Mouse (Mus musculus) forebrain, embryonic 15.5 days (tissue): ENCODE data around the gene Gemin7. TPM values are rescaled to one million over a fixed set of nuclear protein-coding genes. Genes with fewer than 3 reads are reported as not detected.

Source experiments
- ATAC-seq: fragments of 200-750 bp; cut with Nextera tagmentation; replicated peaks from 2 replicates; pipeline ENCODE4 v1.8.0; 2017; ENCODE audit warnings: mild to moderate bottlenecking, moderate TSS enrichment, moderate library complexity
- H3K27ac ChIP-seq: fragments of 300-500 bp; sonication (generic); replicated peaks from 2 replicates; pipeline ENCODE4 v1.5.1; 2015; ENCODE audit warnings: mild to moderate bottlenecking, inconsistent platforms
- H3K27me3 ChIP-seq: fragments of 300-500 bp; sonication (generic); 2 replicates; pipeline ENCODE4 v1.6.1; 2015; ENCODE audit warnings: inconsistent platforms
- H3K36me3 ChIP-seq: fragments of 300-500 bp; sonication (generic); 2 replicates; pipeline ENCODE4 v1.6.1; 2015; ENCODE audit warnings: mild to moderate bottlenecking, inconsistent platforms
- H3K4me1 ChIP-seq: fragments of 300-500 bp; sonication (generic); 2 replicates; pipeline ENCODE4 v1.6.1; 2015; ENCODE audit warnings: inconsistent platforms
- H3K4me2 ChIP-seq: fragments of 300-500 bp; sonication (generic); replicated peaks from 2 replicates; pipeline ENCODE4 v1.6.1; 2015; ENCODE audit warnings: mild to moderate bottlenecking, inconsistent platforms
- H3K4me3 ChIP-seq: fragments of 300-500 bp; sonication (generic); 2 replicates; pipeline ENCODE4 v1.5.1; 2015; ENCODE audit warnings: mild to moderate bottlenecking, inconsistent platforms
- H3K9ac ChIP-seq: fragments of 300-500 bp; sonication (generic); replicated peaks from 2 replicates; pipeline ENCODE4 v1.6.1; 2015; ENCODE audit warnings: mild to moderate bottlenecking, inconsistent platforms
- H3K9me3 ChIP-seq: fragments of 300-500 bp; sonication (generic); 2 replicates; pipeline ENCODE4 v1.6.1; 2016; ENCODE audit warnings: inconsistent platforms
- WGBS: fragments of 180-500 bp; shearing (Covaris S2); methylation state at CpG from one replicate; pipeline ENCODE4 v1.1.7; 2015; ENCODE audit warnings: mixed read lengths; 5-methylcytosine and 5-hydroxymethylcytosine counted together
- polyA plus RNA-seq: library from polyadenylated mRNA; unstranded; fragments of >200 nt; fragmentation: Nextera tagmentation; extraction: Ambion mirVana; gene quantifications from 2 replicates; pipeline ENCODE4 v1.2.1, GENCODE M21; 2015

Gemin7 gene
- polyA plus RNA-seq, 1 experiment from 2014 or later: 124 TPM

DNA sequence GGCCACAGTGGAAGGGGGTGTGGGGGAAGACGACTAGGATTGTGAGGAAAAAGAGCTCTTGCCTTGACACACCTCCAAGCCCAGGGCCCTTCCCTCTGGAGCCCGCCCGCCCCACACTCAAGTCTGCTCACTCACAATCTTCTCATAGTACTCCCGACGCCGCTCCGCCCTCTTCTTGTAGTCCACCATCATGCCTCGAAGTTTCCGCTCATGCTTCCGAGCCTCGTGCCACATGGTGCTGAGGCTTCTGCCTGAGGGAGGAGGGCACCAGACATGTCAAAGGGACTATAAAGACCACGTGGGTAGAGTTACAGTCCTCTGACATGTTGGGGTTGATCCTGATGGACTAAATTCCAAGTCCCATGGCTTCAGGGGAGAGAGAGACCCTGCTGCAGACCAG is 25.7 kb upstream of the Gemin7 start:
- Histone ChIP-seq H3K4me2 (peak overlapping the region; percentile 77), H3K9ac (peak overlapping the region; percentile 93; the same call in 1 of the 2 replicates), H3K36me3 (peaks cover 25% of the 10 kb centered on the region), H3K27ac (no peak overlapping the region), H3K4me3 (peak overlapping the region; percentile 80), H3K27me3 (no peaks in the 10 kb centered on the region), H3K4me1 (peaks cover 35% of the 10 kb centered on the region), H3K9me3 (no peaks in the 10 kb centered on the region)
- WGBS: 86% methylated on average over 12 of the region's 12 CpGs
- no peak for ATAC-seq

DNA sequence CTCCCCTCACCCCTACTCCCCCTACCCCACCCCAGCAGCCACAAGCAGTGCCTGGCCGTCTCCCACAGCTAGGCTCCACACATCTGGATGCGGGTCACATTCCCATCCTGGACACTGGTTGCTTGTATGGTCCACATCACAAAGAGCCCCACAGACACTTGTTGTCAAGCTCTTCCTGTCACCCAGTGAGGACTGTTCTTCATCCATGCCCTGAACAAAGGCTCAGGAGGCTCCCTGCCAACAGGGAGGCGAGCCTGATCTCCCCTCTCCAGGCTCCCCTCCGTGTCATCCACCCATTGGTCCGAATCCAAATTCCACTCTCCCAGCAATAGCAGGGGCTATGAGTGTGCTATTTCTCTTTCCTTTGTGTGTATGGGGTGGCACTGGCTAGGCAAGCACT is 23.2 kb upstream of the Gemin7 start:
- H3K27me3 ChIP-seq: no peaks in the 10 kb centered on the region
- H3K4me3 ChIP-seq: no peak overlapping the region
- peaks cover 35% of the 10 kb centered on the region for H3K4me1 ChIP-seq
- H3K9me3 ChIP-seq: no peaks in the 10 kb centered on the region
- peaks cover 26% of the 10 kb centered on the region for H3K36me3 ChIP-seq
- no peak overlapping the region for H3K27ac ChIP-seq
- ATAC-seq: no peak
- H3K9ac ChIP-seq: no peak overlapping the region
- 51% methylated on average over 5 of the region's 5 CpGs for WGBS
- no peak overlapping the region for H3K4me2 ChIP-seq

DNA sequence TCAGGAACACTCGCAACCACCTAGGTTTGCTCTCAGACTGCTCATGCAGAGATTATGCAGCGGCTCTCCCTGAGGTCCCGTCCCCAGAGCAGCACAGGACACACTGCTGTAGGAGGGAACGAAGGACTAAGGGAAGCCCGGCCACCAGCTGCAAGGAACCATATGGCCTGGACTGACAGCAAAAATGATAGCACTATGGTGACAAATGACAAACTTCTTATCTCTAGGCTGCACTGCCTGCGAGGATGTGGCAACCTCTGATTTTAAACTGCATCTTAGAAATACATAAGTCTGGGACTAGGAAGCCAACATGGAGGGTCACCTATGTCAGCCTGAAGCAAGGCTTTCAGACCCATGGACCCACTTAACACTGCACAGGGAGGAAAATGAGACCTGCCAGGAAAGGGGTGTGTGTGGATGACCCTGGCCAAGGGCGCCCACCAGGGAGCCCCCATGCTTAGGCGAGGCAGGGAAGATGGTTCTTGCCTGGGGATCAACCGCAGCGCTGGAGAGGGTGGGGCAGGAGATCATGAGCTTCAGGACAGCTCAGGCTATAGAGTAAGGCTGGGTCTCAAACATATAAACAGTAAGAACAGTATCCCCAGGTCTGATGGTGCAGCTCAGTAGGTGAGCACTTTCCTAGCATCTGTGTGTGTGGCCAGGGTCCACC is 15.8 kb upstream of the Gemin7 start:
- 91% methylated on average over 10 of the region's 10 CpGs for WGBS
- Histone ChIP-seq H3K36me3 (peaks cover 62% of the 10 kb centered on the region), H3K9ac (no peak overlapping the region), H3K27ac (no peak overlapping the region), H3K4me3 (no peak overlapping the region), H3K9me3 (no peaks in the 10 kb centered on the region), H3K27me3 (no peaks in the 10 kb centered on the region), H3K4me1 (no peaks in the 10 kb centered on the region), H3K4me2 (no peak overlapping the region)
- ATAC-seq: no peak

DNA sequence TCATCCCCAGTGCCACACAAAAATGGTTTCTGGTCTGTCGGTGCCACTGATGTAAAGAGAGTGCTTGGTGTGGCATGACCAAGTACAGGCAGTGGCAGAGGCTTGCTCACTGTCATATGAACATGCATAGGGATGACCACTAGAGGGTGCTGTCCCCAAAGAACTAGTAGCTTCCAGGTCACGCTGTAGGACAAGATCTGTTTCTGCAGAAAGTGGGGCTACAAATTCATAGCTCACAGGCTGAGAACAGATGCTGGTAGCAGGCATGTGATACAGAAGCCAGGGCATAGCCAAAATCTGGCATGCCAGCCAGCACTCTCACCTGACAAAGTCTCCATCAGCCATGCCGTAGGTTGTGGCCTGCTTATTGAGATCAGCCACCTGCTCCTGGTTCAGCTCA is 12.5 kb upstream of the Gemin7 start:
- Histone ChIP-seq H3K27me3 (no peaks in the 10 kb centered on the region), H3K4me2 (no peak overlapping the region), H3K9ac (no peak overlapping the region), H3K4me1 (no peaks in the 10 kb centered on the region), H3K36me3 (peaks cover 85% of the 10 kb centered on the region), H3K9me3 (no peaks in the 10 kb centered on the region), H3K27ac (no peak overlapping the region), H3K4me3 (no peak overlapping the region)
- 58% methylated on average over 3 of the region's 3 CpGs for WGBS
- ATAC-seq: peak; percentile 27; the same call in 1 of the 2 replicates

DNA sequence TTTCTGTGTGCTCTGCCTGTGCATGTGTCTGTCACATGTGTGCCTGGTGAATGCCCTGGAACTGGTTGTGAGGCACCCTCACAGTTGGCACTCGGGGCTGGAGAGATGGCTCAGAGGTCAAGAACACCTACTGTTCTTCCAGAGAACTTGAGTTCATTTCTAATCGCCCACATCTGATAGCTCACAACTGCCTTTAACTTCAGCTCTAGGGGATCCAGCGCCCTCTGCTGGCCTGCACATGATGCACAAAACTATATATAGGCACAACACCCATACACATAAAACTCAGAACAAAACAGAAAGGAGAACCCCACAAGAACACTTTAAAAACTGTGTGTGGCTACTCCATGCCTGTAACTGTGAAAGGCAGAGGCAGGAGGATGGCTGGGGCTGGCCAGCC is 11.8 kb upstream of the Gemin7 start:
- no peak overlapping the region for H3K4me3 ChIP-seq
- no peak overlapping the region for H3K4me2 ChIP-seq
- no peak overlapping the region for H3K9ac ChIP-seq
- H3K27ac ChIP-seq: no peak overlapping the region
- peaks cover 92% of the 10 kb centered on the region for H3K36me3 ChIP-seq
- no peaks in the 10 kb centered on the region for H3K4me1 ChIP-seq
- 48% methylated on average over 3 of the region's 3 CpGs for WGBS
- H3K27me3 ChIP-seq: no peaks in the 10 kb centered on the region
- H3K9me3 ChIP-seq: no peaks in the 10 kb centered on the region
- no peak for ATAC-seq

DNA sequence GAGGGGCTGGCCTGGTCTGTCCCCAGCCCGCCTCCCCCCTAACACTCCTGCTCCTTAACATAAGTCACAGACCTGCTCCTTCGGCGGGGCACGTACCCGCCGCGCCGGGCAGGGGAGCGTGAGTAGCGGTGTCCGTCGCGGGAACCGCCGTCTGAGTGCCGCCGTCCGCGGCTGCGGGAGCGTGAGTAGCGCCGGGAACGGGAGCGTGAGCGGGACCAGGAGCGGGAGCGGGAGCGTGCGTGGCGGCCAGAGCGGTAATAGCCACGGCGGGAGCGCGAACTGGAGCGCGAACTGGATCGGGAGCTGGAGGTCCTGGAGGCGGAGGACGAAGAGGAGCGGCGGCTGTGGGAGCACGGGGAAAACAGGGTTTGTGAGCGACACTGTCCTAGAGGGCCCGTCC is 8.9 kb upstream of the Gemin7 start:
- Histone ChIP-seq H3K4me3 (no peak overlapping the region), H3K4me1 (no peaks in the 10 kb centered on the region), H3K9me3 (no peaks in the 10 kb centered on the region), H3K4me2 (no peak overlapping the region), H3K36me3 (peaks cover 87% of the 10 kb centered on the region), H3K27me3 (no peaks in the 10 kb centered on the region), H3K27ac (no peak overlapping the region), H3K9ac (no peak overlapping the region)
- 79% methylated on average over 46 of the region's 46 CpGs for WGBS
- no peak for ATAC-seq

DNA sequence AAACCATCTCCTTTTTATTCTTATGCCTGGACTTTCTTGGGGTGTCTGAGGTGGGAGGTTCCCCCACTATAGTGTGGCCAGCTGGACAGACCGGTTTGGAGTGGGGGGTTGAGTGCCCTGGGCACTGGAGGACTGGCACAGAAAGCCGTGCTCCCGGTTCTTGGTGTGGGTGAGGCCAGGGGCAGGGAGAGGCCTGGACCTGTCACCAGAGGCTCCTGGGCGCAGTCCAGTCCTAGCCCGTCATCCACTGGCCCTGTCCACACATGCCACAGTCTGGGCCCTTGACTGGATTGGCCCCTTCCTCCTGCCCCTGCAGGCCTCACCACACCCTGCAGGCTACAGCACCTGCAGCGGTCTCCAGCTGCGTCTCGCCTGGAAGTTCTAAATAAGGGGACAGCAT is 3.2 kb upstream of the Gemin7 start:
- Histone ChIP-seq H3K27me3 (peaks cover 33% of the 10 kb centered on the region), H3K9ac (no peak overlapping the region), H3K36me3 (peaks cover 32% of the 10 kb centered on the region), H3K27ac (no peak overlapping the region), H3K4me2 (no peak overlapping the region), H3K4me3 (no peak overlapping the region), H3K4me1 (peaks cover 8% of the 10 kb centered on the region), H3K9me3 (no peaks in the 10 kb centered on the region)
- 89% methylated on average over 8 of the region's 8 CpGs for WGBS
- no peak for ATAC-seq

DNA sequence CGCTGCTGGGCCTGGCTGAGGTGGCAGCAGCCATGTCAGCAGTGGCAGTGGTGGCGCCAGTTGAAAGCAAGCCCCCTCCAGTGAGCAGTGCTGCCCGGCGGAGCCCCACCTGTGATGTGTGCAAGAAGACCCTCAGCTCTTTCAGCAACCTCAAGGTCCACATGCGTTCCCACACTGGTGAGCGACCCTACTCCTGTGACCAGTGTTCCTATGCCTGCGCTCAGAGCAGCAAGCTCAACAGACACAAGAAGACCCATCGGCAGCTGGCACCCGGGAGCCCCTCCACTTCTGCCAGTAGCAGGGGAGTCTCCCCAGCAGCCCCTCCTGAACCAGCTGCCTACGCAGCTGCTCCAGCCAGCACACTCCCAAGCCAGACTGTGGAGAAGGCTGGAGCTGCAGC is 2.4 kb upstream of the Gemin7 start:
- WGBS: 87% methylated on average over 10 of the region's 10 CpGs
- peaks cover 25% of the 10 kb centered on the region for H3K36me3 ChIP-seq

DNA sequence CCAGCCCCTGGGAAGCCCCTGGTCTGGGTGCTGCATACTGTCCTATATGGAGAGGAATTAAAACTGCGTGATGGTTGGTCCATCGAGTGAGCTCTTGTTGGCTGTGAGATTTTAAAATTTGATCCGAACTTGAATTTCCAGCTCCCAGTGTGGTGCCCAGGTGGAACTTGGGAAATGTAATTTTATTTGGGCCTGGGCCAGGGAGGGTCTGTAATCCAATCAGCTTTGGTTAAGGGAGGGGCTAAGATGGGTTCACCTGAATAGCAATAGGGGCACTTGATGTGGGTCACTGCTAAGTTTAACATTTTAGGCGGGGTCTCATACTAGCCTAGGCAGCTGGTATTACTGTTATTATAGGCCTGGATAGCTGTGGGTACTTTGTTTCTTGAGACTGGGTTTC is 1.0 kb upstream of the Gemin7 start:
- H3K9ac ChIP-seq: no peak overlapping the region
- peaks cover 16% of the 10 kb centered on the region for H3K4me1 ChIP-seq
- peaks cover 12% of the 10 kb centered on the region for H3K36me3 ChIP-seq
- H3K4me2 ChIP-seq: no peak overlapping the region
- 69% methylated on average over 4 of the region's 4 CpGs for WGBS
- no peak overlapping the region for H3K27ac ChIP-seq
- H3K9me3 ChIP-seq: no peaks in the 10 kb centered on the region
- peaks cover 39% of the 10 kb centered on the region for H3K27me3 ChIP-seq
- H3K4me3 ChIP-seq: no peak overlapping the region
- ATAC-seq: no peak

More for the DNA sequence above, 2.4 kb upstream of the Gemin7 start:
- H3K9me3 ChIP-seq: no peaks in the 10 kb centered on the region
- peaks cover 39% of the 10 kb centered on the region for H3K27me3 ChIP-seq
- ATAC-seq: no peak
- no peak overlapping the region for H3K9ac ChIP-seq
- H3K4me2 ChIP-seq: no peak overlapping the region
- H3K27ac ChIP-seq: no peak overlapping the region
- H3K4me1 ChIP-seq: peaks cover 8% of the 10 kb centered on the region
- H3K4me3 ChIP-seq: no peak overlapping the region

DNA sequence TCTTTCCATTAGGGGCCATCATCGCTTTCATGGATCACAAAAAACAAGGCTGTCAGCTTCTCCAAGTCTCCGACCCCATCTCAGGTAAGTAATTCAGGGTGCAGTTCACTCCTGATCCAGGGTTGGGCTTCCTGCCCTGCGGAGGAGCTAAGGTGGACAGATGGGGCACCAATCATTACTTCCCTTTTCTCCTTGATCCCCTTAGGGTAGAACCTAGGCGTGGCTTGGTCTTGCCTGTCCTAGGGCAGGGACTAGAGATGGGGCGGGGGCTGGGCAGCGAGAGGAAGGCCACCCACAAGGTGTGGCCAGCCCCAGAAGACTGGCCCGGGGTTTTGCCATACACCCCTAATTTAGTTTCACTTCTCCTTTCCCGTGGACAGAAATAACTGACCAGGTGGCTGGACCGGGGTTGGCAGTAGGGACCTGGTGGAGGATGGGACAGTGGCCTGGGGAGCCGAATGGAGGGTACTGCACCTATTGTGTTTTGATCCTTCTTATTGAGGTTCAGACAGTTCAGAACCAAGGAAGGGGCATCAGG is 551 bp upstream of the Gemin7 start:
- Histone ChIP-seq H3K36me3 (peaks cover 11% of the 10 kb centered on the region), H3K27ac (no peak overlapping the region), H3K4me2 (0 out of 2 replicates have a peak overlapping the region, but pooled peaks have one; percentile 46), H3K4me1 (peaks cover 17% of the 10 kb centered on the region), H3K9me3 (no peaks in the 10 kb centered on the region), H3K9ac (no peak overlapping the region), H3K27me3 (peaks cover 39% of the 10 kb centered on the region), H3K4me3 (peak overlapping the region; percentile 34)
- ATAC-seq: no peak
- WGBS: 14% methylated on average over 10 of the region's 10 CpGs

DNA sequence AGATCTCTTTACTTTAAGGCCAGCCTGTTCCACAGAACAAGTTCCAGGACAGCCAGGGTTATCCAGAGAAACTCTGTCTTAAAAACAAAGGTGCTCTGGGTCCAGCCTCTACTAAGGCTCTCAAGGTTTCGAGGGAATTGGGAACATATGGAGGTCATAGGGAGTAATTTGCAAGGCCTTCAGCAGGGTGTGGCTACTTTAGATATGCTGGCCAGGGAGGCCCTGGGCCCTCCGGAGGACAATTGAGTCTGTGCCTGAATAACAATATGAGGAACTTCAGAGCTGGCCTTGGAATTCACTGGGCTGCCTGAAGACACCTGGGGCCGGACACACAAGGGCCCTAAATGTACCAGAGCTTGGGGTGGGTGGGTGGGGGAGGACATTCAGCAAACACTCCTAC is 1.8 kb downstream of the Gemin7 start:
- ATAC-seq: no peak
- peaks cover 32% of the 10 kb centered on the region for H3K4me1 ChIP-seq
- 77% methylated on average over 3 of the region's 3 CpGs for WGBS
- H3K27me3 ChIP-seq: peaks cover 39% of the 10 kb centered on the region
- H3K9me3 ChIP-seq: no peaks in the 10 kb centered on the region
- no peaks in the 10 kb centered on the region; the same call in none of the 2 replicates for H3K36me3 ChIP-seq
- H3K27ac ChIP-seq: no peak overlapping the region
- no peak overlapping the region for H3K4me3 ChIP-seq
- no peak overlapping the region for H3K4me2 ChIP-seq
- H3K9ac ChIP-seq: no peak overlapping the region

DNA sequence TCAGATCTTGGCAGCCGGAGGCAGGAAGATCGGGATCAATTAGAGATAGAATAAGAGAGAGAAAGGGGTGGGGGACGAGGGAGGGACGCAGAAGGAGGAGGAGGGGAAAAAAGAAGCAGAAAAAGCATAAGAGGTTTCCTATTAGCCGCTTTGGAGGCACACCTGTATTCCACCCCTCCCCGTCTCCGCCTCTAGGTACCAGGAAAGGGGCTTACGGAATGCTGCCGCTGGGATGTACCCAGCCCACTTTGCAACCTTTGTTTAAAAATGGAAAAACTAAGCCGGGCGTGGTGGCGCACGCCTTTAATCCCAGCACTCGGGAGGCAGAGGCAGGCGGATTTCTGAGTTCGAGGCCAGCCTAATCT is 3.6 kb downstream of the Gemin7 start:
- H3K4me2 ChIP-seq: peak overlapping the region; percentile 96
- H3K9ac ChIP-seq: peak overlapping the region; percentile 73
- peaks cover 32% of the 10 kb centered on the region for H3K4me1 ChIP-seq
- H3K9me3 ChIP-seq: no peaks in the 10 kb centered on the region
- peak overlapping the region; percentile 50; the same call in 1 of the 2 replicates for H3K27ac ChIP-seq
- ATAC-seq: no peak; the same call in 1 of the 2 replicates
- peak overlapping the region; percentile 73 for H3K4me3 ChIP-seq
- H3K27me3 ChIP-seq: peaks cover 35% of the 10 kb centered on the region
- H3K36me3 ChIP-seq: peaks cover 5% of the 10 kb centered on the region
- WGBS: 27% methylated on average over 16 of the region's 16 CpGs
